Mouse (Mus musculus): ENCODE results near the gene Polr2j. TPM values are rescaled to one million over a fixed set of nuclear protein-coding genes. Genes with fewer than 3 reads are reported as not detected.
A peak's percentile ranks its signal among the peaks of the same experiment; 100 is the strongest.
"Not testable (repeated sequence)": the region's sequence is repeated elsewhere in the genome, so short reads cannot be mapped to it uniquely, and the experiment has no call there.

Gene Polr2j
- total RNA-seq, 2 experiments from 2014 or later, result 67.6 to 77.3 TPM

DNA sequence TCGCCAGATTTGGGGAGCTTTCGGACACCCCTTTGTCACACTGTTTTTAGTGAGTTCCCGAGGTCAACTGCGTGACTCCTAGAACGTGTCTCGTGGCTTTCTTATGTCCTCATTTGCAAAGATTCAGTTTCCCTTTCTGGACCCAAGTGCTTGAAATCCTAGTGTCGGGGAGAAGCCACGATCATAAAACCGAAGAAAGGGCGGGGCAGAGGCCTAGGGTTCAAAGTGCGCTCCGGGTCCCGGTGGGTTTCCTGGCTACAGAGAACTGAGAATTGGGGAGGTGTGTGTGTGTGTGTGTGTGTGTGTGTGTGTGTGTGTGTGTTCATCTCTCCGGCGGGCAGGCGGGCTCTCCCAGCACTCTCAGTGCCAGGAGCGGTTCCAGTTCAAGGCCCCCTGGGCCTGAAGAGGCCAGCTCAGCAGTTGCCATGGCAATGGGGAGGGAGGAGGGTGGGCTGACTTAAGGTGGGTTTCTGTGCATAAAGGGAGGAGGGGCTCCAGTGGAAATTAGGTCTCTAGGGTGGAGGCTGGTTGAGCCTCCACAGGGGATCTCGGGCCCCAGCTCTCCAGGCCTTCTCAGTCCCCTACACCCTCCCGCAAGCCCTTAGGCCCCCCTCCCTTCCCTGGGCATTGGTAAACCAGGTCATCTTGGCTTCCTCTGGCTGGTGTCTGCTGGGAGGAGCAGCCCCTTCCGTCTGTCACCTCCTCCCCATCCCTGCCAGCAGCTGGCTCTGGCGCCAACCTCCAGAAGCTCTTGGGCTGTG is 31.4 kb upstream of the Polr2j start:
- H3K4me3 ChIP-seq, result peak overlapping the region; percentile 82; the same call in 1 of the 2 replicates
- no peak for TF ChIP-seq CTCF (conservative IDR thresholded peaks at IDR 0.05)
- H3K27ac ChIP-seq, result no peak overlapping the region
- no peak for DNase-seq (ENCODE audit: low spot score in 2 of 2)

DNA sequence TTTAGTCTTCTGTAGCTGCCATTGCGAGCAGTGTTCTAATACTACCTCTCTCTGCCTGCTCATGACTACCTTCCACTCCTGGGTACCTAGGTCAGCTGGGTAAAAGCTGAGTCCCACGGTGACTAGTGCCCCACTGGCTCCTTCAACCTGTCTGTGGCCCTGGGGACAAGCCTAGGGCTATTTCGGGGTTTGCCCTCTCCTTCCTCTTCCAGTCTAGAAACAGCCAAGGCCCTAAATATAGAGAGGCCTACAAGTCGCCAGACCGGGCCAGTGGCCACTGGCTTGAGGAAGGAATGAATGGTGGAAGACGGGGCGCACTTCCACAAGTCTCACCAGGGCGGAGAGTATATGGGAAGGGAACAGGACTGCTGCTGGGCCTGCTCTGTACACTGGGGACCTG is 30.1 kb upstream of the Polr2j start:
- no peak overlapping the region for H3K4me3 ChIP-seq
- no peak for TF ChIP-seq CTCF (conservative IDR thresholded peaks at IDR 0.05)
- no peak for DNase-seq (ENCODE audit: low spot score in 2 of 2)
- no peak overlapping the region for H3K27ac ChIP-seq

DNA sequence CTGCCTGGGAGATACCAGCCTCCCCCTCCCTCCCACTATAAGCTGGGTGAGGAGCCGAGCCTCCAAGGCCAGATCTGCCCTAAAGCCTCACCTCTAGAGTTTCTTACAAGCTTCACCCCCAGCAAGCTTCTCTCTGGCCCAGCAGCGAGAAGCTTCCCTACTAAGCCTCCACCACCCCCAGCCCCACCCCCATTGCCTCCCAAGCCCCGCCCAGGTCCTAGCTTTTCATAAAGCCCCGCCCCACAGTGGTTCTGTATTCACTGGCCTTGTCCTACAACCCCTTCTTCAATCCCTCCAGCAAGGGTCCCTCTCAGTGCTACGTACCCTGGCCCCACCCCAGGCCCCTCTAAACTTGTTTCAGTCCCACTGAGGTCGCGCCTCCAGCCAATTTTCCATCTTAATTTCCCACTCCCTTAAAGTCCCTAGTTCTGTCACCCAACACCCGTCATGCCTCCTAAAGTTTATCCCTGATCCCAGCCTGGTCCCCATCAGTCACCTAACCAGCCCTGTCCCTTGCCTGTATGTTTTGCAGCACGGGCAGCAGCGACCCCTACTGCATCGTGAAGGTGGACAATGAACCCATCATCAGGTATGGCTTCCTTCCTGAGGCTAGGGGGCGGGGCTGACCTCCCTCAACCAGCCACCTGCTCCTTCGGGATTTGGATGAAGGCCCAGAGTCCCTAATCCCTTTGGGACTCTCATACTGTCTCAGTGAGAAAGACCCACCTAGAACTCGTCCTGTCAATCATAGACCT is 27.4 kb upstream of the Polr2j start:
- no peak overlapping the region for H3K27ac ChIP-seq
- no peak for DNase-seq (ENCODE audit: low spot score in 2 of 2)
- no peak overlapping the region for H3K4me3 ChIP-seq
- TF ChIP-seq CTCF (conservative IDR thresholded peaks at IDR 0.05), result 0 out of 2 replicates have a peak, but pooled peaks have one; percentile 16

DNA sequence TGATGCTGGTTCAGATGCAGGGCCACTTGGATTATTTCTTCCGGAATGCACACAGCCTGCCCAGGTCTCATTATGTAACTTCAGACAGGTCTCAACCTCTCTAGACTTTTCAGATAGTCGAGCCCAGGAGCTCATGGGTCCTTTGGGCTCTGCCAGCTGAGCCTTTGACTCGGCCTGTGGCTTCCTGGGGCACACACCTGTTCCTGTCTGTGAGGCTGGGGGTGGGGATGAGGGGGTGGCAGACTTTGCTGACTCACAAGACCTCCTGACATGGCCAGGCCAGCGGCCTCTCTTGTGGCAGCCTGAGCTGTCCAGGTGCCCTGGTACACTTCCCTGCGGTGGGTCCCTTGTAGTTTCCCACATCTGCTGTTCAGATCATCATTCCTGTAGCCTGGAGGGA is 24.5 kb upstream of the Polr2j start:
- TF ChIP-seq CTCF (conservative IDR thresholded peaks at IDR 0.05), result no peak
- DNase-seq (ENCODE audit: low spot score in 2 of 2), result no peak
- Histone ChIP-seq H3K4me3 (no peak overlapping the region), H3K27ac (no peak overlapping the region)

DNA sequence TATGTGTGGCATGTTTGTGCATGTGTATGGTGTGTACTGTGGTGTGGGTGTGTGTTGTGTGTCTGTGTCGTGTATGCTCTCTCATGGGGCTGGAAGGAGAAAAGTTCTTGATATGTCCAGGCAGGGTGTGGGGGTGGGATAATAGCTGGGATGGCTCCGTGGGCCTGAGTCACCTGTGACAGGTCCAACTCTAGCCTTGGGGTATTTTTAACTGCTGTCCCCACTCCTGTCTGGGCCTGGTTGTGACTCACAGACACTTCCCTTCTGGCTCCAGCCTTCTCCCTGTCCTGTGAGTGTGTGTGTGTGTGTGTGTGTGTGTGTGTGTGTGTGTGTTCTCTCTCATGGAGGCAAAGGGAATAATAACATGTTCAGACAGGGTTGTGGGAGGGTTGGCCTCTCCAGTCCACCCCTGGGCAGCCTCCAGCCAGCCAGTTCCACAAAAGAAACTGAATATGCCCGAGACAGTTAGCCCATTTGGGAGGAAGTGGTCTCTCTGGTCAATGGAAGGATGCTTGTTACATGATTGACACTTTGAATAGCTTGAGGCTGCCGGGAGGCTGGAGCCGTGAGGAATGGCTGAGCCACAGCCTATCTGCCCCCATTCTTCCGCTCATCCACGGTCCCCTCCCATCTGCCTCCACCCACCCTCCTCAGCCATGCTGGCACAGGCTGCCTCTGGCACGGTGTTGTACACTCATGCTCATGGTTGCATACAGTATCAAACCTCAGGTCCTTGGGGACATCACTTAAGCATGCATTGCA is 22.0 kb upstream of the Polr2j start:
- TF ChIP-seq CTCF (conservative IDR thresholded peaks at IDR 0.05), result no peak
- Histone ChIP-seq H3K27ac (no peak overlapping the region), H3K4me3 (no peak overlapping the region)
- DNase-seq (ENCODE audit: low spot score in 2 of 2), result peak; percentile 39 to 41

DNA sequence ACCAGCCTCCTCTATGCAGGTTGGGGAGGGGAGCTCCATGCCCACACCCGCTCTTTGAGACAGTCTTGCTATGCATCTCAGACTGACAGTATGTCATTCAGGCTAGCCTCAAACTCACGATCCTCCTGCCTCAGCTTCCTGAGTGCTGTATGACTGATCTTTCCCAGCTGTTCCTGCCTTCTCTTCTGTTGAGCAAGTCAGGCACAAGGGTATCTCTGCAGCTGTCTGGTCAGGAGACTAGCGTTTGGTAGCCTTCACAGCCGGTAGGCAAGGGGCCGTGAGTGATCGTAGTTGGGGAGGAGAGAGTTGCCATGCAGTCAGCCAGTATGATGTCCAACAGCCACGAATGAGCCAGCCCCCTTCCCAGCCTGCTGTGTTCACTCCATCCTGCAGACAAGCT is 21.3 kb upstream of the Polr2j start:
- no peak for DNase-seq (ENCODE audit: low spot score in 2 of 2)
- no peak overlapping the region for H3K27ac ChIP-seq
- no peak for TF ChIP-seq CTCF (conservative IDR thresholded peaks at IDR 0.05)
- H3K4me3 ChIP-seq, result no peak overlapping the region

DNA sequence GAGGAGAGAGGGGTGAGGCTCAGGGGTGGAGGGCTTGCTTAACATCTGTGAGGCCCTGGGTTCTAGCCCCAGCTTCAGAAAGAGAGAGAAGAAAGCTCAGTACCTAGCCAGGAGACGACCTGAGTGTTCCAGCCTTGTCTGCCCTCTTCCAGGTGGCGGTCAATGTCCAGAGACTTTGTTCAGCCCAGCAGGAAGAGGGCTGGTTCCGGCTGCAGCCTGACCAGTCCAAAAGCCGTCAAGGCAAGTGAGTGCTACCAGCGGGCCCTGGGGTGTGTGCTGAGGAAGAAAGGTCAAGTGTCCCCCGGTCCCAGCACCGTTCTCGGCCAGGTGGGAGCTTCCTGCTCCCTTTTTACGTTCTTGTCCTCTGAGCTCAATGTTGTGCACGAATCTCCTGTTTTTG is 17.9 kb upstream of the Polr2j start:
- H3K4me3 ChIP-seq, result no peak overlapping the region
- H3K27ac ChIP-seq, result no peak overlapping the region
- no peak for DNase-seq (ENCODE audit: low spot score in 2 of 2)
- no peak for TF ChIP-seq CTCF (conservative IDR thresholded peaks at IDR 0.05)

DNA sequence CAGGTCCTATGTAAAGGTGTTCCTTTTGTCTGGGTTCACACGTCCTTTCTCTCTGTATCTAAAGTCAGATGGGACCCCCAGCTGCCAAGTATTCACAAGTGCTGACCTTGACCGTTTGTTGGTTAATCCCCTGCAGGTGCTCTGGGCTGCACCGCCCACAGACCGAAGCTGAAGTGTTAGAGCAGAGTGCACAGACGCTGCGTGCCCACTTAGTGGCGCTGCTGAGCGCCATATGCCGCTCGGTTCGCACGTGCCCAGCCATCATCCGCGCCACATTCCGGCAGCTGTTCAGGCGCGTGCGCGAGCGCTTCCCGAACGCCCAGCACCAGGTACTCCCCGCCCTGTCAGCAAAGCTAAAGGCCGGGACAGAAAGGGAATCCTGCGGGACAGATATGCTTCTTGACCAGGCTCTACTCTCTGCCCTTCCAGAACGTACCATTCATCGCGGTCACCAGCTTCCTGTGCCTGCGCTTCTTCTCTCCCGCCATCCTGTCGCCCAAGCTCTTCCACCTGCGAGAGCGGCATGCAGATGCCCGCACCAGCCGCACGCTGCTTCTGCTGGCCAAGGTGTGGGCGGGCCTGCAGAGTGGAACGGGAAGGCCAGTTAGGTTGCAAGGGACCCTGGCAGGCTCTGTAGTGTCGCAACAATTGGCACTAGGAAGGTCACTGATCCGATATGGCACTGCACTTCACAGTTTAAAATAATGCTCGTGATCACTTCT is 14.2 kb upstream of the Polr2j start:
- Histone ChIP-seq H3K4me3 (peak overlapping the region; percentile 54), H3K27ac (no peak overlapping the region; the same call in 1 of the 2 replicates)
- DNase-seq (ENCODE audit: low spot score in 2 of 2), result peak; percentile 53 to 75
- TF ChIP-seq CTCF (conservative IDR thresholded peaks at IDR 0.05), result peak; percentile 98

DNA sequence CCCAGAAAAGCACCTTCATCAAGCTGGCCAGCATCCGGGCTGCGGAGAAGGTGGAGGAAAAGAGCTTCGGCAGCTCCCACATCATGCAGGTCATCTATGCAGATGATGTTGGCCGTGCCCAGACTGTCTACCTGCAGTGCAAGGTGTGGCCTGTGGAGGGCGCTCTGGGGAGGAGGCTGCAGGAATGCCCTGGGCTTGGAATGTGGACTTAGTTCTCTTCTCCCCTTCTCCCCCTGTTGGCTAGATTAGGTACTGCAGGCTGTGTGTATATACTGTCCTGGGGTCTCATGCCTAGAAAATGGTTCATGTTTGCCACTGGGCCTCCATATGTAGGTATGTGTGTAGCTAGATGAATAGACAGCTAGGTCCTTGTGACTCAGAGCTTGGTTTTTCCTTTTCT is 11.9 kb upstream of the Polr2j start:
- TF ChIP-seq CTCF (conservative IDR thresholded peaks at IDR 0.05), result peak; percentile 64
- no peak for DNase-seq (ENCODE audit: low spot score in 2 of 2)
- Histone ChIP-seq H3K4me3 (no peak overlapping the region), H3K27ac (no peak overlapping the region)

DNA sequence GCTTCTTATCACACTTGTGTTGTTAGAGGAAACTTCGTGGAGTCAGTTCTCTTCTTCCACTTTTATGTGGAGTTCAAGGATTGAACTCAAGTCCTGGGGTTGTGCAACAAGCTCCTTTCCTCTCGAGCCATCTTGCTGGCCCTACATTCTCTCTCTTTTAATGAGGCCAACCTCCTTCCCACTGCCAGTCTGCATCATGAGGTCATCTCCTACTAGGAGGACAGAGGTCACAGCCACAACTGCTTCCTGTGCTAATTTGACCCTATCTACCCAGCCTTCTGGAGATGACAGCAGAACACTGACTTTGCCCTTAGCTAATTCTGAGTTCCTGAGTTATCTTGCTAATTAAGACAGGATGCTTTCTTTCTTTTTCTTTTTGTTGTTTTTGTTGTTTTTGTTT is 7.9 kb upstream of the Polr2j start:
- no peak for DNase-seq (ENCODE audit: low spot score in 2 of 2)
- H3K27ac ChIP-seq, result no peak overlapping the region
- no peak for TF ChIP-seq CTCF (conservative IDR thresholded peaks at IDR 0.05)
- no peak overlapping the region for H3K4me3 ChIP-seq

DNA sequence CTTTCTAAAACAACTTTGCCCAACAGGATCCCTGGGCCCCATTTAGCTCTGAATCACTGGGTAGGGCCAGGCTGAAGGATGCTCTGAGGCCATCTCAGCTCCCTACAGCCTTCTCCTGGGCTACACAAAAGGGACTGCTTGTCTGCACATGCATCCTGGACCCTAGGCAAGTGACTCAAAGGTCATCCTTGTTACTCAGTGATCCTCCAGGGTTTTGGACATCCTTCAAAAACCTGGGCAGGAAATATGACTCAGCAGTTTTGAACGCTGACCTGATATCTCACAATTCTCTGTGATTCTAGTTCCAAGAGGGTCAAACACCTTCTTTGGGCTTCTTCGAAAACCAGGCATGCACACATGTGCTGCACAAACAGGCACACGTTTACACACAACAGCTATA is 7.4 kb upstream of the Polr2j start:
- DNase-seq (ENCODE audit: low spot score in 2 of 2), result no peak
- no peak for TF ChIP-seq CTCF (conservative IDR thresholded peaks at IDR 0.05)

DNA sequence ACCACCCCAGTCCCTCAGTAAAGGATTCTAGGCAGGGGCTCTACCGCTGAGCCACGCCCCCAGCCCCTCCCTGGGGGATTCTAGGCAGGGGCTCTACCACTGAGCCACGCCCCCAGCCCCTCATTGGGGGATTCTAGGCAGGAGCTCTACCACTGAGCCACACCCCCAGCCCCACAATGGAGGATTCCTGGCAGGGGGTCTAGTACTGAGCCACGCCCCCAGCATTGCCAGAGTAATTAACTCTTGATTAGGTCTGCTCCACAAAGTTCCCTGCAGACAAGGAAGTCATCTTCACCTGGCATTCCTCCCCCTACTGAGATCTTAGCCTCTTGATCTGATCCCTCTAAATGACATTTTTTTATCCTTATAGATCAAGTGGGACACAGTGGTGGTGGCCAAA is 2.9 kb upstream of the Polr2j start:
- not testable (repeated sequence) for H3K27ac ChIP-seq; H3K4me3 ChIP-seq; DNase-seq (ENCODE audit: low spot score in 2 of 2)

More for the DNA sequence above, 7.4 kb upstream of the Polr2j start:
- Histone ChIP-seq H3K27ac (no peak overlapping the region), H3K4me3 (no peak overlapping the region)

DNA sequence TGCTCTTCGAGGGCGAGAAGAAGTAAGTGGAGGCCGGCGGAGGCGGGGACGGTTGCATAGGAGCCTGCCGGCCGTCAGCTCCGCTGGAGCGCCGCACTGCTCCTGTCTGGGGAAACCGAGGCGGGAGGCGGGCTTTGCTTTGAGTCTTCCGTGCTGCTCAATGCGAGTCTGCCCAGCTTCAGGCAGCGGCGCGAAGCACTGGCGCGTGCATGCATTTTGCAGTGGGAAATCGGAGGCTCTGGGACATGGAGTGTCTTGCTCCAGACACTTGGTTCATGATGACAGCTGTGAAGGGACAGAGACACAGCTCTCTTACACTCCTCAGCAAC is 317 bp downstream of the Polr2j start:
- no peak for TF ChIP-seq CTCF (conservative IDR thresholded peaks at IDR 0.05)
- peak overlapping the region; percentile 93 for H3K27ac ChIP-seq

More for the DNA sequence above, 317 bp downstream of the Polr2j start:
- no peak for DNase-seq (ENCODE audit: low spot score in 2 of 2)
- peak overlapping the region; percentile 94 for H3K4me3 ChIP-seq

Measured in layer of hippocampus, adult 2 months (tissue).